Mouse (Mus musculus) megakaryocyte, embryonic 14.5 days (primary cell): ENCODE measurements around the gene Rptor.

ENCODE experiments used
- FLI1 ChIP-seq: IDR thresholded peaks from 2 replicates; pipeline ENCODE4 v1.6.1; 2012; ENCODE audit warnings: low read length, inconsistent platforms, mixed read lengths
- GATA1 ChIP-seq: IDR thresholded peaks from 3 replicates; pipeline ENCODE4 v1.6.1; 2012; ENCODE audit warnings: mixed read lengths, low read length, inconsistent platforms, borderline replicate concordance

DNA sequence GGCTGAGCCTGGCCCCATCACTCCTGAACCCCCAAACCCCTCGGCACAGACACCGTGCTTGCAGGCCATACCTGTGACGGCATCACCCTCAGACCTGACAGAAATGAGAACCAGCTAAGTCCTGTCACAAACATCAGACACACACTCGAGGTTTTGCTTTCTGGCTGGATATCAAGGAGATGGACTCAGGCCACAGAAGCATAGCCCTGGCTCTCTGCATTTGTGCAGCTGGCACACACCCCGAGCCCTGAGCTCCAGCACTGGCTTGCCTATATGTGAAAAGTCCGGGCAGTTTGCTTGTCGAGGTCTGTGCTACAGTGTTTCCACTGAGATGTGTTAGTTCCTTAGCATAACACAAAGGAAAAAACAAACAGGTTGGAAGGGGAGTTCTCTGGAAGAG is 305.0 kb downstream of the Rptor start:
- TF ChIP-seq FLI1, result no peak
- TF ChIP-seq GATA1, result no peak
